ENCODE assay signal across 14 mouse cellular contexts in the genomic region with DNA sequence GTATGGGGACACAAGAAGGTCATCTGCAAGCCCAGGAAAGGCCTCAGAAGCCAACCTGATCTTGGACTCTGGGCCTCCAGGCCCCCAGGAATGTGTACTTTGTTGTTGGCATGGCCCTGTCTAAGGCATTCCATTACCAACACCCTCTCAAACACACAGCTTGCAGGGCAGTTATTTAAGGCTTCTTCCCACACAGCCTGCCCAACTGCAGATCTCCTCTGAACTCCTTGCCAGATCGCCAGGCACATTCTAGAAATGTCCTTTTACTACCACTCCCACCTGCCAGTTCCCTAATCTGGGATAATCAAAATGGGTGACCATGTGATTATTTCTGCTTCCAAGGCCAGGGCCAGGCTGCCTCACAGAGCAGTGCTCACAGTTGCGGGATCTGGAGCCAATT.
DNase-seq lines count a peak whose midpoint lies in the region; ATAC-seq and TF ChIP-seq lines count a peak whose summit lies in the region.
"Had no signal": no experiment of that assay in that cellular context is flagged by ENCODE, and none has a peak within 500 bp of the region (broad histone marks: within the 10 kb centered on the region; RNA-seq: fewer than 3 reads in every experiment).

No protein-coding gene starts in this region.

- no peak overlapping the region for H3K27ac ChIP-seq in intestine, embryonic 15.5 days
- H3K27ac ChIP-seq in intestine, postnatal 0 days (ENCODE audit: low read depth, low read length) = no peak overlapping the region
- H3K27ac ChIP-seq in ES-Bruce4 (ENCODE audit: insufficient read depth, low read length) = no peak overlapping the region
- peak overlapping the region; percentile 97 for H3K27ac ChIP-seq in heart, postnatal 0 days (ENCODE audit: low read depth)
- H3K27ac ChIP-seq: embryonic facial prominence, embryonic 15.5 days; kidney, embryonic 15.5 days; midbrain, embryonic 12.5 days had no signal

- H3K36me3 ChIP-seq in intestine, embryonic 15.5 days = no peaks in the 10 kb centered on the region
- no peaks in the 10 kb centered on the region for H3K36me3 ChIP-seq in intestine, postnatal 0 days (ENCODE audit: control insufficient read depth, insufficient read depth)
- no peaks in the 10 kb centered on the region for H3K36me3 ChIP-seq in ES-Bruce4 (ENCODE audit: control insufficient read depth, insufficient read depth, low read length, poor library complexity, severe bottlenecking)
- no peaks in the 10 kb centered on the region for H3K36me3 ChIP-seq in heart, postnatal 0 days (replicated peaks; ENCODE audit: control insufficient read depth, insufficient read depth, low read length)
- H3K36me3 ChIP-seq: embryonic facial prominence, embryonic 15.5 days; kidney, embryonic 15.5 days; midbrain, embryonic 12.5 days had no signal

- WGBS in intestine, embryonic 15.5 days = 70% methylated on average over 2 of the region's 2 CpGs
- WGBS in intestine, postnatal 0 days = 76% methylated on average over 2 of the region's 2 CpGs
- WGBS in heart, postnatal 0 days = 44% methylated on average over 2 of the region's 2 CpGs

- DNase-seq in gastrocnemius, adult 18-20 months (ENCODE audit: low spot score) = peak; percentile 19
- DNase-seq in gastrocnemius, postnatal 4 days (ENCODE audit: low spot score in 2 of 2) = no peak
- peak; percentile 47 for DNase-seq in heart, postnatal 0 days (ENCODE audit: low spot score)
- no peak for DNase-seq in retina, embryonic 14.5 days (ENCODE audit: low spot score)
- DNase-seq in urinary bladder, adult 2 months (ENCODE audit: low spot score) = no peak
- DNase-seq: cerebellum, postnatal 36 days; layer of hippocampus, adult 9-11 months; left cerebral cortex, postnatal 4 days had no signal

- no peak overlapping the region for H3K4me3 ChIP-seq in intestine, embryonic 15.5 days (replicated peaks)
- no peak overlapping the region for H3K4me3 ChIP-seq in intestine, postnatal 0 days (ENCODE audit: low read depth, low read length)
- no peak overlapping the region for H3K4me3 ChIP-seq in ES-Bruce4 (ENCODE audit: low read depth, low read length)
- no peak overlapping the region for H3K4me3 ChIP-seq in heart, postnatal 0 days (ENCODE audit: low read depth, low read length)
- H3K4me3 ChIP-seq: embryonic facial prominence, embryonic 15.5 days; kidney, embryonic 15.5 days; midbrain, embryonic 12.5 days had no signal

- H3K27me3 ChIP-seq in intestine, embryonic 15.5 days (replicated peaks) = no peaks in the 10 kb centered on the region
- no peaks in the 10 kb centered on the region for H3K27me3 ChIP-seq in intestine, postnatal 0 days (replicated peaks; ENCODE audit: control insufficient read depth, insufficient read depth, low read length)
- no peaks in the 10 kb centered on the region for H3K27me3 ChIP-seq in ES-Bruce4 (ENCODE audit: control insufficient read depth, insufficient read depth, low read length, poor library complexity, severe bottlenecking)
- H3K27me3 ChIP-seq in heart, postnatal 0 days (ENCODE audit: control insufficient read depth, insufficient read depth, low read length) = no peaks in the 10 kb centered on the region
- H3K27me3 ChIP-seq: embryonic facial prominence, embryonic 15.5 days; kidney, embryonic 15.5 days; midbrain, embryonic 12.5 days had no signal

- no peak overlapping the region for H3K4me2 ChIP-seq in intestine, embryonic 15.5 days (replicated peaks)
- no peak overlapping the region for H3K4me2 ChIP-seq in intestine, postnatal 0 days (replicated peaks; ENCODE audit: low read depth)
- H3K4me2 ChIP-seq in heart, postnatal 0 days (ENCODE audit: low read depth, low read length) = no peak overlapping the region
- H3K4me2 ChIP-seq: embryonic facial prominence, embryonic 15.5 days; kidney, embryonic 15.5 days; midbrain, embryonic 12.5 days had no signal

- ATAC-seq in intestine, embryonic 15.5 days = 0 out of 2 replicates have a peak, but pooled peaks have one; percentile 28
- ATAC-seq in intestine, postnatal 0 days = no peak
- peak; percentile 72 for ATAC-seq in heart, postnatal 0 days (ENCODE audit: insufficient read depth, low read depth)

- no peaks in the 10 kb centered on the region for H3K9me3 ChIP-seq in intestine, embryonic 15.5 days
- no peaks in the 10 kb centered on the region for H3K9me3 ChIP-seq in intestine, postnatal 0 days (ENCODE audit: control insufficient read depth)
- H3K9me3 ChIP-seq in ES-Bruce4 (replicated peaks; ENCODE audit: control insufficient read depth, insufficient read depth, low read length, poor library complexity, severe bottlenecking) = no peaks in the 10 kb centered on the region
- no peaks in the 10 kb centered on the region for H3K9me3 ChIP-seq in heart, postnatal 0 days (replicated peaks; ENCODE audit: control insufficient read depth, low read length)
- H3K9me3 ChIP-seq: embryonic facial prominence, embryonic 15.5 days; kidney, embryonic 15.5 days; midbrain, embryonic 12.5 days had no signal

- TF ChIP-seq CTCF in intestine, postnatal 0 days (IDR thresholded peaks at IDR 0.05; ENCODE audit: low read depth) = no peak
- no peak for TF ChIP-seq CTCF in ES-Bruce4 (IDR thresholded peaks at IDR 0.05; ENCODE audit: low read depth, low read length)
- TF ChIP-seq CTCF in heart, postnatal 0 days (IDR thresholded peaks at IDR 0.05; ENCODE audit: low read depth) = no peak

- no peak for TF ChIP-seq POLR2A in ES-Bruce4 (IDR thresholded peaks at IDR 0.05; ENCODE audit: insufficient read depth, low read length)

- 0 out of 2 replicates have a peak, but pooled peaks cover under 1% of the 10 kb centered on the region for H3K4me1 ChIP-seq in intestine, embryonic 15.5 days (replicated peaks)
- no peaks in the 10 kb centered on the region for H3K4me1 ChIP-seq in intestine, postnatal 0 days (replicated peaks; ENCODE audit: control insufficient read depth, insufficient read depth, low read length)
- H3K4me1 ChIP-seq in ES-Bruce4 (ENCODE audit: control insufficient read depth, insufficient read depth, low read length) = peaks cover 11% of the 10 kb centered on the region
- peaks cover 30% of the 10 kb centered on the region for H3K4me1 ChIP-seq in heart, postnatal 0 days (ENCODE audit: control insufficient read depth, insufficient read depth)

- H3K9ac ChIP-seq in intestine, embryonic 15.5 days = no peak overlapping the region
- H3K9ac ChIP-seq in intestine, postnatal 0 days (ENCODE audit: low read depth, low read length) = no peak overlapping the region
- H3K9ac ChIP-seq in ES-Bruce4 (ENCODE audit: low read depth, poor library complexity, severe bottlenecking) = peak overlapping the region; percentile 5; the same call in 1 of the 2 replicates
- H3K9ac ChIP-seq in heart, postnatal 0 days (replicated peaks; ENCODE audit: low read depth, low read length) = peak overlapping the region; percentile 21; the same call in 1 of the 2 replicates
- H3K9ac ChIP-seq: embryonic facial prominence, embryonic 15.5 days; kidney, embryonic 15.5 days; midbrain, embryonic 12.5 days had no signal

- no peak for TF ChIP-seq EP300 in ES-Bruce4 (IDR thresholded peaks at IDR 0.05; ENCODE audit: insufficient read depth, low read depth, low read length)
- TF ChIP-seq EP300 in heart, postnatal 0 days (IDR thresholded peaks at IDR 0.05; ENCODE audit: low read depth) = no peak

Comparison
In these comparisons a context has a peak if more than half of its experiments do, and no peak if none do; other contexts are left out.
1. DNase-seq: peak in gastrocnemius, adult 18-20 months (single experiment) and heart, postnatal 0 days (single experiment); none in gastrocnemius, postnatal 4 days (0 of 2), retina, embryonic 14.5 days (single experiment) and urinary bladder, adult 2 months (single experiment).
2. H3K9ac ChIP-seq: peak in ES-Bruce4 (single experiment) and heart, postnatal 0 days (single experiment); none in intestine, embryonic 15.5 days (single experiment) and intestine, postnatal 0 days (single experiment).